Mouse (Mus musculus) cortical plate, adult 2 months (tissue): Measurements from ENCODE around the gene Zfp52.

Experiments used
- CTCF ChIP-seq: fragments of 200-500 bp; IDR thresholded peaks from 2 replicates; pipeline ENCODE4 v1.5.1; 2011; ENCODE audit warnings: mild to moderate bottlenecking, control low read depth, low read length; ENCODE audit not compliant: insufficient read depth; ENCODE audit errors: extremely low read depth
- POLR2A ChIP-seq: fragments of 200-500 bp; IDR thresholded peaks from 2 replicates; pipeline ENCODE4 v1.6.1; 2011; ENCODE audit warnings: mild to moderate bottlenecking, low read length, control low read depth; ENCODE audit not compliant: insufficient read depth; ENCODE audit errors: extremely low read depth

GRCm38 (mm10) chr17:21506258-21506657 lies 29.1 kb upstream of the Zfp52 start:
- no peak for TF ChIP-seq POLR2A
- no peak for TF ChIP-seq CTCF
